Mouse (Mus musculus): ENCODE measurements around the gene Slc10a1.

Gene Slc10a1

DNA sequence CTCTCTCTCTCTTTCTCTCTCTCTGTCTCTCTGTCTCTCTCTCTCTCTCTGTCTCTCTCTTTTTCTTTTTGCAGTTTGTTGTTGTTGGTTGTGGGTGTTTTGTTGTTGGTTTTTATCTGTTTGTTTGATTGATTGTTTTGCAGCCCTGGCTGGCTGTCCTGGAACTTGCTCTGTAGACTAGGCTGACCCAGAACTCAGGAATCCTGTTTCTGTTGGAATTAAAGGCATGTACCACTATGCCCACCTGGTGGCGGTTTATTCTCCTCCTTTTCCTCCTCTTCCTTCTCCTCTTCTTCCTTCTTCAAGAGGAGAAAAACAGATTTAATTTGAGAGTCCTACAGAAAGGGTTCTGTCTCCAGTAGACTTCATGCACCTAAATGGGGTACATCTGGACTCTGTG, 41.0 kb downstream of the Slc10a1 start:
- no peak for DNase-seq (ENCODE audit: low spot score)

- DNase-seq (ENCODE audit: low spot score) = no peak
Measured at GRCm38 (mm10) chr12:80926550-80926949, 42.0 kb downstream of the Slc10a1 start.

GRCm38 (mm10) chr12:80925919-80926318, 42.6 kb downstream of the Slc10a1 start:
- DNase-seq (ENCODE audit: low spot score) = no peak

- DNase-seq (ENCODE audit: low spot score) = no peak
Measured at GRCm38 (mm10) chr12:80924205-80924604, 44.3 kb downstream of the Slc10a1 start.

GRCm38 (mm10) chr12:80923602-80924001, 44.9 kb downstream of the Slc10a1 start:
- no peak for DNase-seq (ENCODE audit: low spot score)

DNA sequence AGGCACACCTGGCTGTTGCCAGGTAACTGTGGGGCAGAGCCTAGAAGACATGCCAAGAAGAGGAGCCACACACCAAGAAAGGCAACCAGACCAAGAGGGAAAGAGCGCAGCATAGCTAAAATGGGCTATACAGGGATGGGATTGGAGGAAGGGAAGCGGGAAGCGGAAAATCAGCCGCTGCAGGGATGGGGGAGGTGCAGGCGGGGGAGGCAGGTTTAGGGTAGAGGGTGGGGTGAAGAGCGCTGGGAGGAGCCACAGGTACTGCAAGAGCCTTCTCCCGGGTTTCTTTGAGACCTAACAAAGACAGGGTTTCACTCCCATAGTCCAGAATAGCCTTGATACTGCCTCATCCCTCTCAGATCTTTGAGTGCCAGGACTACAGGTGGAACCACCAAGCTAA, 45.6 kb downstream of the Slc10a1 start:
- DNase-seq (ENCODE audit: low spot score) = no peak

DNA sequence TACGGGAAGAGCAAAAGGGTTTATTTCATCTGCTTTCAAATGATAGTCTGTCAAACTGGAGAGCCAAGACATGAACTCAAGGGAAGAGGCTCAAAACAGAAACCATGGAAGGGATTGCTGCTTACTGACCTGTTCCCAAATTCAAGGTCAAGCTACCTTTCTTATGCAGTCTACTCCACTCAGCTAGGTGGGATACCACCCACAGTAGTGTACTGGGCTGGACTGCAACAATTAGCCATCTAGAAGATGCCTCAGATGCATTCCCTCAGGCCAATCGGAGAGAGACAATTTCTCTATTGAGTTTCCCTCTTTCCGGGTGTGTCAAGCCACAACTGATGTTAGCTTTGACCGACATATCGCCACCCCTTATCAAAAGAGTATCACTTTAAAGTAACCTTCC, 47.2 kb downstream of the Slc10a1 start:
- no peak for DNase-seq (ENCODE audit: low spot score)

DNA sequence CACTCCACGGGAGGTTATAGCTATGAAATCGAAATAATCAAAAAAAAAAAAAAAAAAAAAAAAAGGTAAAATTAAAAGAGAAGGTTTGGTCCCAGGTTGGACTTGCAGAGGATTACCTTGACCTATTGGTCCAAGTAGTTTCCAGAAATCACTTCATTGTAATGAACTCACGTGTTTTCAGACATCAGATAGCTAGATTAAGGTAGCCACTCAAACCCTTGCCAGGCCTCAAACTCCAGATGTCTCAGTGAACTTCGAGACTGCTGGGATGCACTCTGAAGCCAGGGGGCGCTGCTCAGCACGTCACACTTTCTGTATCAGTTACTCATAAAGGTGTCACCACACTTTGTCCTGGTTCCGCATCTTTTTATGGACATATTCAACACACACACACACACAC, 50.7 kb downstream of the Slc10a1 start:
- no peak for DNase-seq (ENCODE audit: low spot score)

- DNase-seq (ENCODE audit: low spot score) = no peak
Measured at GRCm38 (mm10) chr12:80909631-80910030, 58.9 kb downstream of the Slc10a1 start.

Measured in ovary, adult 18-20 months (tissue).